In the genomic region with DNA sequence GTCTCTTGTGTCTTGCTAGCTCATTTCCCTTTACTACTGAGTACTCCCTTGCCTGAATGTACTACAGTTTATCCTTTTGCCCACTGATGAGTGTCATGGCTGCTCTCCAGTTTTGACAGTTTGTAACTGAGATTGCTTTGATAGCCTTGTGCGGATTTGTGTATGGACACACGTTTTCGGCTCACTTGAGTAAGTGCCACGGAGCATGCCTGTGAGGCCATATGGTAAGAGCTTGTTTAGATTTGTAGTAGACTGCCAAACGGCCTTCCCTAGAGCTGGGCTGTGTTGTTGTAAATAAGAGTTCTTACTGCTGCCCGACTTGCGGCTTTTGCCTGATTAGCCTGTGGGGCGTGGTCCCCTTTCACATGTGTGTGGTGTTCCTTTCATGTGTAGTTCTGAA, we compare ENCODE assay signal across 23 mouse cellular contexts. TPM values are rescaled to one million over a fixed set of nuclear protein-coding genes. Genes with fewer than 3 reads are reported as not detected.
A peak's percentile ranks its signal among the peaks of the same experiment; 100 is the strongest.
DNase-seq lines count a peak whose midpoint lies in the region; ATAC-seq and TF ChIP-seq lines count a peak whose summit lies in the region.
"Had no signal": no experiment of that assay in that cellular context is flagged by ENCODE, and none has a peak within 500 bp of the region (broad histone marks: within the 10 kb centered on the region; RNA-seq: fewer than 3 reads in every experiment).

No protein-coding gene starts in this region.

- no peaks in the 10 kb centered on the region for H3K9me3 ChIP-seq in lung, embryonic 14.5 days (ENCODE audit: low read depth, low read length)
- no peaks in the 10 kb centered on the region for H3K9me3 ChIP-seq in ES-Bruce4 (replicated peaks; ENCODE audit: control insufficient read depth, insufficient read depth, low read length, poor library complexity, severe bottlenecking)
- no peaks in the 10 kb centered on the region for H3K9me3 ChIP-seq in kidney, embryonic 14.5 days (ENCODE audit: control insufficient read depth, low read length)
- H3K9me3 ChIP-seq: G1E; heart, embryonic 15.5 days; neural tube, embryonic 12.5 days had no signal

- H3K4me2 ChIP-seq in lung, embryonic 14.5 days = no peak overlapping the region
- H3K4me2 ChIP-seq in kidney, embryonic 14.5 days (replicated peaks; ENCODE audit: low read depth, low read length) = no peak overlapping the region
- H3K4me2 ChIP-seq: heart, embryonic 15.5 days; neural tube, embryonic 12.5 days had no signal

- H3K36me3 ChIP-seq in lung, embryonic 14.5 days (ENCODE audit: insufficient read depth) = no peaks in the 10 kb centered on the region; the same call in 1 of the 2 replicates
- no peaks in the 10 kb centered on the region for H3K36me3 ChIP-seq in ES-Bruce4 (ENCODE audit: control insufficient read depth, insufficient read depth, low read length, poor library complexity, severe bottlenecking)
- H3K36me3 ChIP-seq in kidney, embryonic 14.5 days (ENCODE audit: control insufficient read depth, insufficient read depth, low read length) = peaks cover 15% of the 10 kb centered on the region; the same call in 1 of the 2 replicates

- TF ChIP-seq EP300 in ES-Bruce4 (IDR thresholded peaks at IDR 0.05; ENCODE audit: insufficient read depth, low read depth, low read length) = no peak

- no peak overlapping the region for H3K27ac ChIP-seq in lung, embryonic 14.5 days (ENCODE audit: low read depth)
- peak overlapping the region; percentile 19; the same call in 1 of the 2 replicates for H3K27ac ChIP-seq in ES-Bruce4 (ENCODE audit: insufficient read depth, low read length)
- H3K27ac ChIP-seq in kidney, embryonic 14.5 days (ENCODE audit: low read depth, low read length) = no peak overlapping the region
- H3K27ac ChIP-seq: heart, embryonic 15.5 days; kidney, postnatal 0 days; layer of hippocampus, adult 2 months; neural tube, embryonic 12.5 days had no signal

- H3K4me1 ChIP-seq in lung, embryonic 14.5 days (ENCODE audit: insufficient read depth) = no peaks in the 10 kb centered on the region
- peaks cover 9% of the 10 kb centered on the region for H3K4me1 ChIP-seq in lung, adult 2 months (ENCODE audit: control insufficient read depth, insufficient read depth, low read length)
- no peaks in the 10 kb centered on the region for H3K4me1 ChIP-seq in ES-Bruce4 (ENCODE audit: control insufficient read depth, insufficient read depth, low read length)
- 0 out of 2 replicates have a peak, but pooled peaks cover 6% of the 10 kb centered on the region for H3K4me1 ChIP-seq in kidney, embryonic 14.5 days (ENCODE audit: control insufficient read depth, insufficient read depth, low read length)

- H3K27me3 ChIP-seq in lung, embryonic 14.5 days (ENCODE audit: insufficient read depth, low read length) = no peaks in the 10 kb centered on the region
- H3K27me3 ChIP-seq in ES-Bruce4 (ENCODE audit: control insufficient read depth, insufficient read depth, low read length, poor library complexity, severe bottlenecking) = no peaks in the 10 kb centered on the region
- no peaks in the 10 kb centered on the region for H3K27me3 ChIP-seq in kidney, embryonic 14.5 days (ENCODE audit: control insufficient read depth, insufficient read depth, low read length)
- H3K27me3 ChIP-seq: heart, embryonic 15.5 days; neural tube, embryonic 12.5 days had no signal

- H3K9ac ChIP-seq in lung, embryonic 14.5 days = no peak overlapping the region
- no peak overlapping the region for H3K9ac ChIP-seq in ES-Bruce4 (ENCODE audit: low read depth, poor library complexity, severe bottlenecking)
- no peak overlapping the region for H3K9ac ChIP-seq in kidney, embryonic 14.5 days (ENCODE audit: low read depth, low read length)
- H3K9ac ChIP-seq: heart, embryonic 15.5 days; liver, postnatal 0 days; neural tube, embryonic 12.5 days had no signal

- no peak overlapping the region for H3K4me3 ChIP-seq in lung, embryonic 14.5 days (ENCODE audit: low read depth, low read length)
- no peak overlapping the region for H3K4me3 ChIP-seq in lung, adult 2 months (replicated peaks; ENCODE audit: extremely low read depth, low read depth, low read length)
- H3K4me3 ChIP-seq in ES-Bruce4 (ENCODE audit: low read depth, low read length) = no peak overlapping the region
- H3K4me3 ChIP-seq in kidney, embryonic 14.5 days (ENCODE audit: low read length) = no peak overlapping the region
- H3K4me3 ChIP-seq: heart, embryonic 15.5 days; layer of hippocampus, adult 2 months; neural tube, embryonic 12.5 days had no signal

- WGBS in lung, embryonic 14.5 days = 49% methylated on average over 8 of the region's 8 CpGs
- 55% methylated on average over 8 of the region's 8 CpGs for WGBS in lung, adult 2 months
- 58% methylated on average over 8 of the region's 8 CpGs for WGBS in kidney, embryonic 14.5 days

- TF ChIP-seq CTCF in lung, embryonic 14.5 days (IDR thresholded peaks at IDR 0.05; ENCODE audit: low read depth) = no peak
- no peak for TF ChIP-seq CTCF in lung, adult 2 months (IDR thresholded peaks at IDR 0.05; ENCODE audit: insufficient read depth, low read length)
- TF ChIP-seq CTCF in ES-Bruce4 (IDR thresholded peaks at IDR 0.05; ENCODE audit: low read depth, low read length) = no peak
- no peak for TF ChIP-seq CTCF in brain, embryonic 14.5 days (IDR thresholded peaks at IDR 0.05; ENCODE audit: borderline replicate concordance, extremely low read depth, insufficient read depth, insufficient read length)

- peak; percentile 85 for ATAC-seq in lung, embryonic 14.5 days (ENCODE audit: insufficient read depth)
- no peak for ATAC-seq in kidney, embryonic 14.5 days (ENCODE audit: low FRiP score, low TSS enrichment)
- ATAC-seq: liver, postnatal 0 days had no signal

- peak; percentile 86 for DNase-seq in lung, embryonic 14.5 days
- no peak for DNase-seq in lung, adult 2 months
- DNase-seq in brain, embryonic 14.5 days (ENCODE audit: low read depth) = peak; percentile 39
- DNase-seq in cerebellum, postnatal 14 days = peak; percentile 23 to 57
- no peak for DNase-seq in adipocyte (ENCODE audit: low spot score)
- DNase-seq in gastrocnemius, adult 8-10 months (ENCODE audit: low spot score in 2 of 2) = no peak
- DNase-seq: adrenal gland, postnatal 14 days; heart, adult 11 months; liver, postnatal 0 days; midbrain, embryonic 14.5 days; right cerebral cortex, postnatal 25 days; thymus, adult 18-20 months had no signal

- TF ChIP-seq POLR2A in lung, adult 2 months (IDR thresholded peaks at IDR 0.05; ENCODE audit: borderline replicate concordance, extremely low read depth, low read depth, low read length) = no peak
- TF ChIP-seq POLR2A in ES-Bruce4 (IDR thresholded peaks at IDR 0.05; ENCODE audit: insufficient read depth, low read length) = no peak
- TF ChIP-seq POLR2A in brain, embryonic 14.5 days (IDR thresholded peaks at IDR 0.05; ENCODE audit: borderline replicate concordance, extremely low read depth, insufficient read depth, insufficient read length, poor library complexity, severe bottlenecking) = no peak

RNA-seq across cellular contexts. Expression of gene Apoa1, which starts 47.1 kb away (rescaled TPM):
- polyA plus RNA-seq in lung, embryonic 14.5 days (2014; fragmentation: Nextera tagmentation; extraction: Ambion mirVana) = 0.80 and 2.0 TPM in 2 replicates
- polyA plus RNA-seq in lung, adult 2 months (2012; rRNA removed) = 2.0 and 3.2 TPM in 2 replicates
- polyA plus RNA-seq in ES-Bruce4 (2011; ENCODE audit: insufficient read depth, insufficient read length, low read depth, missing spikeins) = not detected in 2 replicates
- 3.0 and 4.5 TPM in 2 replicates for polyA plus RNA-seq in brain, embryonic 14.5 days (2012; rRNA removed)
- 2.6 and 3.1 TPM in 2 replicates for polyA plus RNA-seq in kidney, embryonic 14.5 days (2014; fragmentation: Nextera tagmentation; extraction: Ambion mirVana)
- 1 to 10 TPM in 1 of 4 experiments, not detected in 3; 3.3 TPM for total RNA-seq in gastrocnemius, adult 8-10 months (2022)
- total RNA-seq: G1E; layer of hippocampus, adult 2 months had no signal
- polyA plus RNA-seq: C2C12 had no signal

RNA-seq across cellular contexts. Expression of gene Apoc3, which starts 54.1 kb away (rescaled TPM):
- polyA plus RNA-seq in lung, embryonic 14.5 days (2014; fragmentation: Nextera tagmentation; extraction: Ambion mirVana) = not detected in 2 replicates
- polyA plus RNA-seq in lung, adult 2 months (2012; rRNA removed) = 1.8 and 2.6 TPM in 2 replicates
- not detected in 2 replicates for polyA plus RNA-seq in ES-Bruce4 (2011; ENCODE audit: insufficient read depth, insufficient read length, low read depth, missing spikeins)
- 0.23 TPM in 1 of 2 replicates, not detected in the other for polyA plus RNA-seq in brain, embryonic 14.5 days (2012; rRNA removed)
- not detected in 2 replicates for polyA plus RNA-seq in kidney, embryonic 14.5 days (2014; fragmentation: Nextera tagmentation; extraction: Ambion mirVana)
- 1 to 10 TPM in 1 of 4 experiments, not detected in 3; 4.3 TPM for total RNA-seq in gastrocnemius, adult 8-10 months (2022)
- polyA plus RNA-seq: C2C12; embryonic facial prominence, embryonic 11.5 days; G1E; heart, embryonic 15.5 days; hindbrain, embryonic 11.5 days; limb, embryonic 14.5 days; midbrain, embryonic 14.5 days; neural tube, embryonic 12.5 days had no signal

RNA-seq across cellular contexts. Expression of gene Apoa4, which starts 59.2 kb away (rescaled TPM):
- polyA plus RNA-seq in lung, embryonic 14.5 days (2014; fragmentation: Nextera tagmentation; extraction: Ambion mirVana) = not detected in 2 replicates
- polyA plus RNA-seq in lung, adult 2 months (2012; rRNA removed) = 0.09 and 0.30 TPM in 2 replicates
- not detected in 2 replicates for polyA plus RNA-seq in ES-Bruce4 (2011; ENCODE audit: insufficient read depth, insufficient read length, low read depth, missing spikeins)
- 0.19 and 0.26 TPM in 2 replicates for polyA plus RNA-seq in brain, embryonic 14.5 days (2012; rRNA removed)
- not detected in 2 replicates for polyA plus RNA-seq in kidney, embryonic 14.5 days (2014; fragmentation: Nextera tagmentation; extraction: Ambion mirVana)
- total RNA-seq in gastrocnemius, adult 8-10 months (2022) = not detected
- total RNA-seq: G1E; layer of hippocampus, adult 2 months had no signal
- polyA plus RNA-seq: C2C12; embryonic facial prominence, embryonic 11.5 days; G1E; hindbrain, embryonic 11.5 days; midbrain, embryonic 14.5 days; neural tube, embryonic 12.5 days had no signal

Comparison
In these comparisons a context has a peak if more than half of its experiments do, and no peak if none do; other contexts are left out.
1. DNase-seq: peak in lung, embryonic 14.5 days (single experiment), brain, embryonic 14.5 days (single experiment) and cerebellum, postnatal 14 days (2 of 2); none in lung, adult 2 months (single experiment), adipocyte (single experiment) and gastrocnemius, adult 8-10 months (0 of 2).